Comparison of ENCODE assay signal across 28 mouse cellular contexts in the genomic region with DNA sequence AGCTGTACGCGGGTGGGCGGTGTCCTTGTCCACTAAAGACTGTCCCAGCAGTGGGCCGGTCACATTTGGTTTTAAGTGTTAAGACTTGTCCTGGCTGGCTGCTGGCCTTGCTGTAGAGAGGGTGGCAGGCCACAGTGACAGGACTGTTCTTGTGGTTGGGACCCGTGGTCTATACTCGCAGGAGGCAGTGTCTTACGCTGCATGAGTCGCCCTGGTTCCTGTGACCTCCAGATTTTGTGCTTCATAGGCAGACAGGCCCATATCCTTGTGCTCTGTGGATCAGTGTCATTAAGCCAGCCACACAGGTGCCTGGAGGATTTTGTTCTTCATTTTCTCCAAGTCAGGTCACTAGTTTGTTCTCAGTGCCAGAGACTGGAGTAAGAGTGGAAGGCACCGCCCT. TPM values are rescaled to one million over a fixed set of nuclear protein-coding genes. Genes with fewer than 3 reads are reported as not detected.
DNase-seq lines count a peak whose midpoint lies in the region; ATAC-seq and TF ChIP-seq lines count a peak whose summit lies in the region.
"Had no signal": no experiment of that assay in that cellular context is flagged by ENCODE, and none has a peak within 500 bp of the region (broad histone marks: within the 10 kb centered on the region; RNA-seq: fewer than 3 reads in every experiment).

No protein-coding gene starts in this region.

- H3K4me1 ChIP-seq in heart, embryonic 12.5 days (replicated peaks), result peaks cover 18% of the 10 kb centered on the region
- H3K4me1 ChIP-seq: embryonic facial prominence, embryonic 13.5 days had no signal

- no peaks in the 10 kb centered on the region for H3K27me3 ChIP-seq in heart, embryonic 12.5 days (replicated peaks)
- H3K27me3 ChIP-seq in myocyte (ENCODE audit: control insufficient read depth, insufficient read depth, insufficient read length), result no peaks in the 10 kb centered on the region
- H3K27me3 ChIP-seq: embryonic facial prominence, embryonic 13.5 days; embryonic facial prominence, embryonic 15.5 days; forebrain, embryonic 12.5 days; Patski had no signal

- no peaks in the 10 kb centered on the region for H3K9me3 ChIP-seq in heart, embryonic 12.5 days (replicated peaks)
- H3K9me3 ChIP-seq: embryonic facial prominence, embryonic 13.5 days; embryonic facial prominence, embryonic 15.5 days; forebrain, embryonic 10.5 days; forebrain, embryonic 12.5 days had no signal

- peaks cover 89% of the 10 kb centered on the region for H3K36me3 ChIP-seq in heart, embryonic 12.5 days
- peaks cover 75% of the 10 kb centered on the region for H3K36me3 ChIP-seq in myocyte (ENCODE audit: control insufficient read depth, insufficient read depth)

- H3K27ac ChIP-seq in heart, embryonic 12.5 days (ENCODE audit: poor library complexity, severe bottlenecking), result no peak overlapping the region
- H3K27ac ChIP-seq: embryonic facial prominence, embryonic 13.5 days; embryonic facial prominence, embryonic 15.5 days; forebrain, embryonic 10.5 days; forebrain, embryonic 12.5 days had no signal

- no peak overlapping the region for H3K4me3 ChIP-seq in heart, embryonic 12.5 days
- H3K4me3 ChIP-seq in myocyte, result no peak overlapping the region
- H3K4me3 ChIP-seq: embryonic facial prominence, embryonic 13.5 days; embryonic facial prominence, embryonic 15.5 days; erythroblast, embryonic 14.5 days; forebrain, embryonic 10.5 days; forebrain, embryonic 12.5 days had no signal

- H3ac ChIP-seq in myocyte (ENCODE audit: control insufficient read depth, insufficient read length), result no peak overlapping the region

- DNase-seq in adrenal gland, adult (ENCODE audit: inconsistent age in 2 of 2, low spot score in 1 of 2), result peak; percentile 48 to 70
- DNase-seq in adrenal gland, postnatal 10 days, result no peak
- DNase-seq in adrenal gland, postnatal 14 days, result peak; percentile 44
- no peak for DNase-seq in adrenal gland, adult 8-10 months
- DNase-seq in heart, adult 11 months, result peak; percentile 83
- DNase-seq: cerebellum, adult 11 months; cerebellum, adult 18-20 months; cerebellum, adult 8-10 months; cerebellum, adult 9-11 months; cerebellum, postnatal 36 days; embryo, embryonic 11 days had no signal

- no peak overlapping the region for H3K9ac ChIP-seq in heart, embryonic 12.5 days
- H3K9ac ChIP-seq: embryonic facial prominence, embryonic 13.5 days; embryonic facial prominence, embryonic 15.5 days; forebrain, embryonic 12.5 days had no signal

- H3K4me2 ChIP-seq in heart, embryonic 12.5 days, result no peak overlapping the region
- no peak overlapping the region for H3K4me2 ChIP-seq in myocyte (ENCODE audit: low read depth)
- H3K4me2 ChIP-seq: embryonic facial prominence, embryonic 13.5 days; embryonic facial prominence, embryonic 15.5 days; forebrain, embryonic 12.5 days had no signal

- TF ChIP-seq POLR2A in myocyte (IDR thresholded peaks at IDR 0.05; ENCODE audit: insufficient read length, low read depth), result peak; percentile 1

- no peak for ATAC-seq in heart, embryonic 12.5 days (ENCODE audit: insufficient number of reproducible peaks, low FRiP score)
- no peak for ATAC-seq in activated CD4-positive, CD25-positive, alpha-beta regulatory T cell, adult 4 months
- ATAC-seq: forebrain, embryonic 14.5 days; forebrain, embryonic 16.5 days; Patski had no signal

- 95% methylated on average over 9 of the region's 9 CpGs for WGBS in heart, embryonic 12.5 days

- H3K79me2 ChIP-seq in myocyte (ENCODE audit: control insufficient read depth, insufficient read depth), result peaks cover 3% of the 10 kb centered on the region

TF ChIP-seq in myocyte, 11 proteins besides CTCF, POLR2A, EP300 and RAD21:
- TF ChIP-seq TCF12 (IDR thresholded peaks at IDR 0.05; ENCODE audit: insufficient read depth, poor library complexity, severe bottlenecking), result no peak
- TF ChIP-seq MYOD1 (IDR thresholded peaks at IDR 0.05; ENCODE audit: control insufficient read depth in 1 of 3, insufficient read length in 2 of 3, low read depth in 2 of 3), result no peak
- TF ChIP-seq E2F4 (IDR thresholded peaks at IDR 0.05; ENCODE audit: insufficient read depth), result no peak
- TF ChIP-seq USF1 (IDR thresholded peaks at IDR 0.05; ENCODE audit: low read depth), result no peak
TF ChIP-seq in myocyte: peak in this region for 0.

RNA-seq across cellular contexts. Expression of a gene that starts 18.1 kb away (rescaled TPM):
- 10 to 100 TPM; 69.2 to 74.3 TPM for total RNA-seq in adrenal gland, postnatal 10 days (2021)
- total RNA-seq in adrenal gland, postnatal 14 days (2021), result 71.3 and 74.2 TPM in 2 replicates
- 10 to 100 TPM; 71.0 to 87.5 (median 77.3) TPM for total RNA-seq in adrenal gland, adult 8-10 months (2022)
- polyA plus RNA-seq in heart, embryonic 12.5 days (2016; fragmentation: Nextera tagmentation; extraction: Ambion mirVana), result 38.5 and 40.6 TPM in 2 replicates
- 167 TPM for polyA plus RNA-seq in myocyte (2012; fragmentation: generic; extraction: Trizol)
- 10 to 100 TPM; 17.6 to 22.8 TPM for polyA plus RNA-seq in activated CD4-positive, CD25-positive, alpha-beta regulatory T cell, adult 4 months (2017; shearing (Covaris generic))

RNA-seq across cellular contexts. Expression of a gene that starts 24.0 kb away (rescaled TPM):
- under 1 TPM in 1 of 2 experiments, not detected in 1; 0.55 TPM for total RNA-seq in adrenal gland, postnatal 10 days (2021)
- not detected in 2 replicates for total RNA-seq in adrenal gland, postnatal 14 days (2021)
- total RNA-seq in adrenal gland, adult 8-10 months (2022), result not detected
- not detected in 2 replicates for polyA plus RNA-seq in heart, embryonic 12.5 days (2016; fragmentation: Nextera tagmentation; extraction: Ambion mirVana)
- 0.20 TPM for polyA plus RNA-seq in myocyte (2012; fragmentation: generic; extraction: Trizol)
- polyA plus RNA-seq in activated CD4-positive, CD25-positive, alpha-beta regulatory T cell, adult 4 months (2017; shearing (Covaris generic)), result not detected
- total RNA-seq: adrenal gland, adult 18-20 months; adrenal gland, postnatal 36 days; common myeloid progenitor, adult 5-6 weeks had no signal
- polyA plus RNA-seq: brain, embryonic 14.5 days; C2C12; embryonic facial prominence, embryonic 11.5 days; embryonic facial prominence, embryonic 13.5 days; embryonic facial prominence, embryonic 15.5 days; erythroblast, embryonic 14.5 days; forebrain, embryonic 10.5 days; forebrain, embryonic 12.5 days; forebrain, embryonic 14.5 days; forebrain, embryonic 16.5 days; Patski had no signal

RNA-seq across cellular contexts. Expression of a gene that starts 52.6 kb away (rescaled TPM):
- 10 to 100 TPM; 17.5 to 25.7 TPM for total RNA-seq in adrenal gland, postnatal 10 days (2021)
- total RNA-seq in adrenal gland, postnatal 14 days (2021), result 13.1 and 15.3 TPM in 2 replicates
- total RNA-seq in adrenal gland, adult 8-10 months (2022), result 10 to 100 TPM; 13.3 to 46.3 (median 28.5) TPM
- polyA plus RNA-seq in heart, embryonic 12.5 days (2016; fragmentation: Nextera tagmentation; extraction: Ambion mirVana), result 20.1 and 21.0 TPM in 2 replicates
- 34.7 TPM for polyA plus RNA-seq in myocyte (2012; fragmentation: generic; extraction: Trizol)
- polyA plus RNA-seq in activated CD4-positive, CD25-positive, alpha-beta regulatory T cell, adult 4 months (2017; shearing (Covaris generic)), result not detected

RNA-seq across cellular contexts. Expression of a gene that starts 55.6 kb away (rescaled TPM):
- 1 to 10 TPM; 1.1 to 1.2 TPM for total RNA-seq in adrenal gland, postnatal 10 days (2021)
- total RNA-seq in adrenal gland, postnatal 14 days (2021), result 0.75 and 0.85 TPM in 2 replicates
- total RNA-seq in adrenal gland, adult 8-10 months (2022), result 1 to 10 TPM in 1 of 4 experiments, under 1 TPM in 3; 0.27 to 1.1 (median 0.35) TPM
- 2.1 and 2.5 TPM in 2 replicates for polyA plus RNA-seq in heart, embryonic 12.5 days (2016; fragmentation: Nextera tagmentation; extraction: Ambion mirVana)
- 1.4 TPM for polyA plus RNA-seq in myocyte (2012; fragmentation: generic; extraction: Trizol)
- under 1 TPM in 1 of 2 experiments, not detected in 1; 0.56 TPM for polyA plus RNA-seq in activated CD4-positive, CD25-positive, alpha-beta regulatory T cell, adult 4 months (2017; shearing (Covaris generic))
- polyA plus RNA-seq: embryonic facial prominence, embryonic 13.5 days; erythroblast, embryonic 14.5 days; forebrain, embryonic 14.5 days had no signal

Comparison
In these comparisons a context has a peak if more than half of its experiments do, and no peak if none do; other contexts are left out.
1. DNase-seq: peak in adrenal gland, adult (2 of 2), adrenal gland, postnatal 14 days (single experiment) and heart, adult 11 months (single experiment); none in adrenal gland, postnatal 10 days (single experiment) and adrenal gland, adult 8-10 months (single experiment).